Mouse (Mus musculus) Muller cell, postnatal 12 days (primary cell): ENCODE data around the gene Ramac.

Experiments
- DNase-seq: peaks from one replicate; pipeline ENCODE4 v3.0.0-alpha.2; 2015; ENCODE audit errors: inconsistent ontology term

The Ramac gene

DNA sequence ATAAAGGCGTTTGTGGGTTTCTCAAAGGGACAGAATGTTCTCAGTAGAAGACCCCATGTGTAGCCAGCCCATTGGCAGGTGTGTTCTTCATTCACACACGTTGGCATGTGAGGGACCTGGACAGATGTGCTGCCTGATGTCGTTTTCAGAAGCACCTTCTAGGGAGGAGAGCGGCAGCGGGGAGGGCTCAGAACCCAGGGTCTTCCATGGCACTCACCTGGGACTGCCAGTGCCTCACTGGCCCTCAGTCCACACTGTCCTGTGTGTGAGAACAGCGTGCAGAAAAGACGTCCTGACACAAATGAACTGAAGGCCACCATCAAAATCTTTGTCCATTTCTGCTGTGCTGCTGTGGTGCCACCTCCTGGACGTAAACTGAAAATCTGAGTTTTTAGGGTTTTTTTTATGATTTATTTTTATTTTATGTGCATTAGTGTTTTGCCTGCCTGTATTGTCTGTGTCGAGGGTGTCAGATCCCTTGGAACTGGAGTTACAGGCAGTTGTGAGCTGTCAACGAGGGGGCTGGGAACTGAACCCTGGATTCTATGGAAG lies 15.0 kb downstream of the Ramac start:
- no peak for DNase-seq

DNA sequence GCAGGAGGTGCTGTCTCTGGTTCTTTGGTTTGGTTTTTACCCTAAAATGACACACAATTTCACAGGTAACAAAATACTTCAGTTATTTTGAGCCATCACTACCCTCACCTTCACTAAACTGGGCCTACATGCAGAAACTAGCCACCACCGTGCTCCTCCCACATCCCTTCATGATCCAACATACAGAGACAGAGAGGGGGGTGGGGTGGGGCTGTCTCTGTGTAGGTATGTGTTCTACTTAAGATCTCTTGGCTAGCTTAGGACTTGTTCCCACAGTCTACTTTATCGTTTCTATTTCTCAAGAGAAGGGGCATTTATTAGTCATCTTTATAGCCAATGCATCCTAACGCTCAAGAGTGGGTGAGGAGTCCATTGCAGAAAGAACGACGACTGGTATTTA lies 25.8 kb downstream of the Ramac start:
- DNase-seq = peak; percentile 45

DNA sequence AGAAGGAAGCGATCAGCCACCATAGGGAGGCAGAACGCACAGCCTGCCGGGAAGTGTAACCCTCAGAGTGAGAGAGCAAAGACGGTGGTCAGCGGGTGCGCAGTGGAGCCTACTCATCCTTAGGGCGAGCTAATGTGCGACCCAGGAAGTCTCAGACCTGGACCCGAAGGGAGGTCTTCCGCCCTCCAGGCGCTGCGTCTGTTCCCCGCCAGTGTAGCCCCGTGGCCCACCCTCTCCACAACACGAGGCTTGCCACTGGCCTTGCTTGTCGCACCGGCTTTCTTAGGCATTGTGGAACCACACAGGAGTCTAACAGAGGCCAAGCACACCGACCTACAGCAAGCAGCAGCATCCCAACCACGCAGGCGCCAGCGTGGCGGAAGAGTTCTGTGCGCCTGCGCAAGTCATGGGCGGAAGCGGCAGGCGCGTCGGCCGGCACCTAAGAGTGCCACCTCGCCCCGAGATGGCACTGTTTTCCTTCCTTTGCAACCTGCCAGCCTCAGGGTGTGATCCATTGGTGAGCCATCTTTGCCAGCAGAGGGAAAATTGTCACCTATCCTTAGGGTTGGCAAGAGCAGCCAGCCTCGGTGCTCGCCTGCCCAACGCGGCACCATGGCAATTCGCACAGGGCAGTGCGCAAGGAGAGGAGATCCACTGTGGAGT lies 26.5 kb downstream of the Ramac start, which contains the start of gene 3110040N11Rik:
Gene 3110040N11Rik (minus strand): TSS at position 384 of the 663 bp plus-strand sequence.
- DNase-seq = peak; percentile 91

DNA sequence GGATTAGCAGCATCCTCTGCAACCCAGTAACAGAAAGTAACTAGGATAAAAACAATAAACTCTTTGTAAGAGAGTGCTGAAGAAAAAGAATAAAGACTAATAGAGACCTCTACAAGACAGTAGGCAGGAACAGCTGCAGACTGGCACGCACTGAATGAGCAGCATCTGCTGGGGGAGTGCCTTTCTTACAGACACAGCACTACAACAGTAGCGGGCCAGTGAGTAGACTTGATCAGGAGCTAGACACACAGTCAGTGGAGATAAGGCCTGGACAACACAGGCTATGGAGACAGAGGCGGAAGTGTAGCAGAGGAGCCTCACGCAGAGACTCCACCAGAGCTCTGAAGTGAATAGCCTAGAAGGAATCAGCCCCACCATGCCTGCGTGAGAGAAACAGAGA lies 43.3 kb downstream of the Ramac start:
- no peak for DNase-seq
